Mouse (Mus musculus) neural tube, embryonic 11.5 days (tissue): ENCODE data around the gene Olfr995. TPM values are rescaled to one million over a fixed set of nuclear protein-coding genes. Genes with fewer than 3 reads are reported as not detected.

Source experiments
- ATAC-seq: fragments of 200-750 bp; cut with Nextera tagmentation; 2 replicates; pipeline ENCODE4 v1.8.0; 2017; ENCODE audit warnings: moderate number of reproducible peaks, mild to moderate bottlenecking, moderate TSS enrichment, moderate library complexity; ENCODE audit not compliant: insufficient read depth, low FRiP score, low TSS enrichment
- DNase-seq: peaks from one replicate; pipeline ENCODE4 v3.0.0-alpha.2; 2015; ENCODE audit warnings: low spot score
- H3K27ac ChIP-seq: fragments of 300-500 bp; sonication (generic); 2 replicates; pipeline ENCODE4 v1.5.1; 2014; ENCODE audit warnings: low read depth, mild to moderate bottlenecking, low read length
- H3K27me3 ChIP-seq: fragments of 300-500 bp; sonication (generic); 2 replicates; pipeline ENCODE4 v1.6.1; 2014; ENCODE audit warnings: mild to moderate bottlenecking, low read length, mixed read lengths; ENCODE audit not compliant: control insufficient read depth, insufficient read depth
- H3K36me3 ChIP-seq: fragments of 300-500 bp; sonication (generic); 2 replicates; pipeline ENCODE4 v1.6.1; 2014; ENCODE audit warnings: mild to moderate bottlenecking, low read length, moderate library complexity, mixed read lengths; ENCODE audit not compliant: control insufficient read depth, insufficient read depth
- H3K4me1 ChIP-seq: fragments of 300-500 bp; sonication (generic); 2 replicates; pipeline ENCODE4 v1.6.1; 2014; ENCODE audit warnings: low read length, mixed read lengths; ENCODE audit not compliant: control insufficient read depth, insufficient read depth
- H3K4me2 ChIP-seq: fragments of 300-500 bp; sonication (generic); 2 replicates; pipeline ENCODE4 v1.6.1; 2014; ENCODE audit warnings: low read depth, mild to moderate bottlenecking, moderate library complexity
- H3K4me3 ChIP-seq: fragments of 300-500 bp; sonication (generic); 2 replicates; pipeline ENCODE4 v1.5.1; 2014; ENCODE audit warnings: low read depth, low read length
- H3K9ac ChIP-seq: fragments of 300-500 bp; sonication (generic); 2 replicates; pipeline ENCODE4 v1.6.1; 2014; ENCODE audit warnings: mild to moderate bottlenecking, low read length
- H3K9me3 ChIP-seq: fragments of 300-500 bp; sonication (generic); 2 replicates; pipeline ENCODE4 v1.6.1; 2016; ENCODE audit warnings: low read length; ENCODE audit not compliant: control insufficient read depth
- WGBS: fragments of 180-500 bp; shearing (Covaris S2); extraction: QIAGEN DNeasy Blood & Tissue Kit; methylation state at CpG from one replicate; pipeline ENCODE4 v1.1.7; 2014; 5-methylcytosine and 5-hydroxymethylcytosine counted together
- polyA plus RNA-seq: library from polyadenylated mRNA; unstranded; fragments of >200 nt; fragmentation: Nextera tagmentation; extraction: Ambion mirVana; gene quantifications from 2 replicates; pipeline ENCODE4 v1.2.1, GENCODE M21; 2014

Olfr995 gene
- not detected in 2 replicates for polyA plus RNA-seq

DNA sequence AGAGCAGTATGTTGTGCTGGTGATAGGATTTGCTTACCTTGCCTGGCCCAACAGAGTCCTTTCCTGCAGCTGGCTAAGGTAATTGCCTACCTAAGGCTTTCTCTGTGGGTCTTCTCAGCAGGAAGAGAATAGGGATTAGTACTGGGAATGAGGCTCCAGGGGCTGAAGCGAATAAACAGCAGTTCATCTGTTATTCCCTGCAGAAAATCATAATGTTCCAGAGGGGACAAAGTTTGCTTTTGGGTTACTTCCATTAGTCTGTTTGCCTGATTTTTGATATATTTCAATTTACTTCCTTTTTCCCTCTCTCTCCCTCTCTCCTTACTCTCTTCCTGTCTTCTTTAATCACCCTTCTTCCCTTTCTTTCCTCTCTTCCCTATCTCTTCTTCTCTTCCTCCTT is at the start of gene Olfr995:
Olfr995 (minus strand) TSS at position 101 of the 400 bp plus-strand sequence.
- H3K4me2 ChIP-seq = no peak within 1 kb of the TSS
- WGBS = 25% methylated on average over 1 of the region's 1 CpGs
- no peak for ATAC-seq

DNA sequence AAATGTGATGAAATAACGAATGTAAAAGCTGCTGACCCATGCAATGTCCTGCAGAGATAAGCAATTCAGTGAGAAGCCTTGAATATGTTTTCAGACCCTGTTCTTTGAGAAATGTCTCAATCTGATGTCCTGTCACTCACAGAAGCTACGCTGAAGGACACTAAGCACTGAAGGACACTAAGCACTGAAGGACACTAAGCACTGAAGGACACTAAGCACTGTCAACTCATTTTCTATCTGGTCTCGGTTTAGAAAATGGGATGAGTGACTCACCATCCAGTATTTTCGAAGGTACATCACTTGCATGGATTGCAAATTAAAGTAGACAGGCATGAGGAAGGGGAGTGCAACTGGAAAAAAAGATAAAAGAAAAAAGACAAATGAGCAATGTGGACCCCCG is 47.0 kb upstream of the Olfr995 start:
- Histone ChIP-seq H3K9me3 (no peaks in the 10 kb centered on the region), H3K27ac (no peak overlapping the region), H3K4me1 (no peaks in the 10 kb centered on the region), H3K36me3 (no peaks in the 10 kb centered on the region), H3K27me3 (no peaks in the 10 kb centered on the region), H3K4me3 (no peak overlapping the region), H3K4me2 (no peak overlapping the region), H3K9ac (no peak overlapping the region)
- ATAC-seq (no peak), DNase-seq (no peak)
- WGBS = 76% methylated on average over 5 of the region's 5 CpGs

More for the DNA sequence above, at the start of gene Olfr995:
- no peaks in the 10 kb centered on the region for H3K27me3 ChIP-seq
- H3K4me1 ChIP-seq = no peaks in the 10 kb centered on the region
- H3K27ac ChIP-seq = no peak within 1 kb of the TSS
- H3K36me3 ChIP-seq = no peaks in the 10 kb centered on the region
- DNase-seq = no peak
- H3K4me3 ChIP-seq = no peak within 1 kb of the TSS
- H3K9ac ChIP-seq = no peak within 1 kb of the TSS
- H3K9me3 ChIP-seq = no peaks in the 10 kb centered on the region

DNA sequence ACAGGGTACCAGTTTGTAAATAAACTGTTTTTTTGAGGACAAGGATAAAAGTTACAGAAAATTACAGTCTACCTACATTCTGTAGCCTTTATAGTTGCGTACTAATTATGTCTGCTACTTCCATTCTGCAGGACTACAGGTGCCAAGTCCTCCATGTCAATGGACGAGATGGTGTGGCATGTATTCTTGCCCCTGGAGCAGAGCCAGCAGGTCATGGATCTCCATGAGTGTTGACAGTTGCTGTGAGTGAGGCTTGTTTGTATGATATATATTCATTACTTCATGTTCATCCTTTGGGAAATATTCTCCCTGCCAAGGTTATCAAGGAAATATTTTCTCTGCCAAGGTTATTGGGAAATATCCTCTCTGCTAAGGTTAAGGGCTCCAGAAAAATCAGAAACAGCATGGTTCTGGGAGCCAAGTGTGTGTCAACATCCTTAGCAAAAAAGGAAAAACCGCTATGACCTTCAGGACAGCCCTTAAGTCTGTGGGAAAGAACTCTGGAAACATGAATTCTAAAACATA is 23.4 kb upstream of the Olfr995 start:
- DNase-seq = no peak
- ATAC-seq = no peak
- H3K4me3 ChIP-seq = no peak overlapping the region
- no peak overlapping the region for H3K9ac ChIP-seq
- no peak overlapping the region for H3K4me2 ChIP-seq
- no peaks in the 10 kb centered on the region for H3K27me3 ChIP-seq
- no peaks in the 10 kb centered on the region for H3K9me3 ChIP-seq
- no peak overlapping the region for H3K27ac ChIP-seq
- 79% methylated on average over 3 of the region's 3 CpGs for WGBS
- no peaks in the 10 kb centered on the region for H3K36me3 ChIP-seq
- H3K4me1 ChIP-seq = no peaks in the 10 kb centered on the region

DNA sequence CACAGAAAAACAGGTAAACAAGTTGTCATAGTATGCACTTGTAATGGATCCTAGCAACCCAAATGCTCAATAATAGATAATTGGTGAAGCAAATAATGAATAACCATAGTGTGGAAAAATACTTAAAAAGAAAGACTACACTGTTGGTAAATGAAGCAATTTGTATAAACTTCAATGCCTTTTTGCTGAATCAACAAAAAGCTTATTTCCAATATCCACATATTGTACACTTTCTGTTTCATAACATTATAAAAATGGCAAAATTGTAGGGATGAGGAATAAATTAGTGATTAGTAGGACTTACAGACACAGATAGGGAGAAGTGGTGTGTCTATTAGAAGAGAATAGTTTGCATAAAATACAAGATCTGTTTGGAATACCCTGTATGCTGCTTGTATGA is 893 bp downstream of the Olfr995 start:
- H3K27me3 ChIP-seq = no peaks in the 10 kb centered on the region
- H3K9me3 ChIP-seq = no peaks in the 10 kb centered on the region
- no peaks in the 10 kb centered on the region for H3K36me3 ChIP-seq
- DNase-seq = no peak
- no peak overlapping the region for H3K4me3 ChIP-seq
- H3K4me1 ChIP-seq = no peaks in the 10 kb centered on the region
- H3K27ac ChIP-seq = no peak overlapping the region
- no peak for ATAC-seq
- no peak overlapping the region for H3K9ac ChIP-seq
- H3K4me2 ChIP-seq = no peak overlapping the region

DNA sequence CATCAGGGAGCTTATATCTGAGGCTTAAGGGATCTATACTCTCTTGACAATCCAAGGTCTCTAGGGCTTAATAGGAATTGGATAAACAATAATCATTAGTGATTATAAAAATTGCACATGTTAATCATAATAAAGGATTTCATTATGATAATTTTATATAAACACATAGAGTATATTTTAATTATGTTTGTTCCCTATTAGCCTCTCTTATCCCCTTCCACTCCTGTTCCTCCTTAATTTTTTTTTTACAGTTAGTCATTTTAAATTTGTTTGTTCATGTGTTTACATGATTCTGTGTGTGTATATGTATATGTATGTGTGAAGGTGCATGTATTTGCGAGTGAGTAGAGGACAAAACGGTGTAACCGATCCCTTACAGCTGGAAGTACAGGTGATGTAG is 7.1 kb downstream of the Olfr995 start, which contains the start of gene Olfr994:
Olfr994 (minus strand) TSS at position 101 of the 400 bp plus-strand sequence.
- Histone ChIP-seq H3K4me3 (no peak within 1 kb of the TSS), H3K27me3 (no peaks in the 10 kb centered on the region), H3K4me1 (no peaks in the 10 kb centered on the region), H3K4me2 (no peak within 1 kb of the TSS), H3K36me3 (no peaks in the 10 kb centered on the region), H3K27ac (no peak within 1 kb of the TSS), H3K9me3 (no peaks in the 10 kb centered on the region), H3K9ac (no peak within 1 kb of the TSS)
- 91% methylated on average over 3 of the region's 3 CpGs for WGBS
- DNase-seq (no peak), ATAC-seq (no peak)

DNA sequence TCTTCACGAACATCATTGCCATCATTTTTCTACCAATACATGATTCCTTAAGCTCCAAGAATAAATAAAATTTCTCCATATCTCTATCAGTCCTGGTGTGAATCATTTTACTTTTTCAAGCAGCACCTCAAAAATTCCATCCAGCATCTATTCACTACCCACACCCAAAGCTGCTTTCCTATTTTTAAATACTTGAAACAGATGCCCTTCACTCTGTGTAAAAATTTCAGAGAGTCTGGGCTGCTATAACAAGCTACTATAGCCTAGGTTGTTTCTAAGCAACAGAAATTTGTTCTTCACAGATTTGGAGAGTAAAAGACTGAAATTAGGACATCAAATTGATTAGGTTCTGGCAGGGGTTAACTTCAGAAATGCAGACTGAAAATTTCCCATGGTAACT is 17.5 kb downstream of the Olfr995 start:
- no peak for DNase-seq
- no peaks in the 10 kb centered on the region for H3K4me1 ChIP-seq
- H3K36me3 ChIP-seq = no peaks in the 10 kb centered on the region
- H3K4me2 ChIP-seq = no peak overlapping the region
- WGBS = 88% methylated on average over 1 of the region's 1 CpGs
- ATAC-seq = no peak
- no peaks in the 10 kb centered on the region for H3K27me3 ChIP-seq
- H3K27ac ChIP-seq = no peak overlapping the region
- H3K9me3 ChIP-seq = no peaks in the 10 kb centered on the region
- no peak overlapping the region for H3K9ac ChIP-seq
- H3K4me3 ChIP-seq = no peak overlapping the region

DNA sequence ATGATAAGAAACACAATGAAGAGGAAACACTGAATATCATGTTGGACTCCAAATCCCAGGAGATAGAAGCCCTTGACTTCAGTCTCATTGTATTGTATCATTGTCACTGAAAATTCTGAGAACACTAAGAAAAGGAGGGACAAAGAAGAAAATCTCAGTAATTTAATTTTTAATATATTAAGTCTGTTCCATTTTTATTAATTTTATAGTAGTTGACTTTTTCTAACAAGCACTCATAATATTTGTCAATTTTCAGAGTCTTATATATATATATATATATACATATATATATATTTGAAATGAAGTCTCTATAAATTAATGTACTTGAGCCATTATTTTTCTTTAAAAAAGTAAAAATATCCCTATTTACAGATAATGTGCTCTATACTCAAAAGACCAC is 28.7 kb downstream of the Olfr995 start, which contains the start of gene Olfr993:
Olfr993 (minus strand) TSS at position 101 of the 400 bp plus-strand sequence.
- H3K27ac ChIP-seq = no peak within 1 kb of the TSS
- ATAC-seq = no peak

DNA sequence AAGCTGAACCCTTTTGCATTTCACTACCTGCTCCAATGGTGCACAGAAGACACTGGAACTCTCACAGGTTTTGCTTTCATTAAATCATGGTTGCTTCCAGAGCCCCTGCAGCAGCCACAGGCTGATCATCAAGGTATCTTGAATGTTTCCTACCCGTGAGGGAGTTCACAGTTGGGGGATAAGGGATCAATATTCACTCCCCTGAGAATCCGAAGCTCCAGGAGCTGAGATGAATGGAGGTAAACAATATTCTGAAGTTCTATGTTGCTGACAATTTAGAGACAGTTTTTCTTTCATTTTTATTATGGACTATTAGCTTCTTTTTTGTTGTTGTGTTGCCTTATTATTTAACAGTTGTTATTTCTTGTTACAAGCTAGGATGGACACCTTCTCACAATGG is 34.1 kb downstream of the Olfr995 start, which contains the start of gene Olfr992:
Olfr992 (minus strand) TSS at position 101 of the 400 bp plus-strand sequence.
- Histone ChIP-seq H3K4me2 (no peak within 1 kb of the TSS), H3K27ac (no peak within 1 kb of the TSS), H3K4me1 (no peaks in the 10 kb centered on the region), H3K9me3 (no peaks in the 10 kb centered on the region), H3K27me3 (no peaks in the 10 kb centered on the region), H3K4me3 (no peak within 1 kb of the TSS), H3K36me3 (no peaks in the 10 kb centered on the region), H3K9ac (no peak within 1 kb of the TSS)
- ATAC-seq (no peak), DNase-seq (no peak)
- WGBS = 67% methylated on average over 2 of the region's 2 CpGs

More for the DNA sequence above, 28.7 kb downstream of the Olfr995 start, which contains the start of gene Olfr993:
- Histone ChIP-seq H3K9me3 (no peaks in the 10 kb centered on the region), H3K4me1 (no peaks in the 10 kb centered on the region), H3K4me3 (no peak within 1 kb of the TSS), H3K4me2 (no peak within 1 kb of the TSS), H3K27me3 (no peaks in the 10 kb centered on the region), H3K36me3 (no peaks in the 10 kb centered on the region), H3K9ac (no peak within 1 kb of the TSS)
- DNase-seq = no peak
